Mouse (Mus musculus) liver, embryonic 14.5 days (tissue): Measurements from ENCODE around the gene Rsph1. TPM values are rescaled to one million over a fixed set of nuclear protein-coding genes. Genes with fewer than 3 reads are reported as not detected.

Source experiments
- ATAC-seq: fragments of 200-750 bp; cut with Nextera tagmentation; 2 replicates; pipeline ENCODE4 v1.8.0; 2017; ENCODE audit warnings: moderate number of reproducible peaks, mild to moderate bottlenecking, moderate library complexity; ENCODE audit not compliant: insufficient read depth
- DNase-seq, 3 experiments: peaks; one replicate each; pipeline ENCODE4 v3.0.0-alpha.2; 2012 to 2013; ENCODE audit warnings: low read depth in 3 of 3, low spot score in 3 of 3
- H3K27ac ChIP-seq: fragments of 300-500 bp; sonication (generic); 2 replicates; pipeline ENCODE4 v1.5.1; 2014; ENCODE audit warnings: moderate library complexity, mild to moderate bottlenecking, control low read depth, inconsistent platforms
- H3K27me3 ChIP-seq: fragments of 300-500 bp; sonication (generic); 2 replicates; pipeline ENCODE4 v1.6.1; 2014; ENCODE audit warnings: mild to moderate bottlenecking, low read length, moderate library complexity; ENCODE audit not compliant: control insufficient read depth, insufficient read depth
- H3K36me3 ChIP-seq: fragments of 300-500 bp; sonication (generic); replicated peaks from 2 replicates; pipeline ENCODE4 v1.6.1; 2014; ENCODE audit warnings: low read depth; ENCODE audit not compliant: control insufficient read depth, insufficient read depth
- H3K4me1 ChIP-seq, 2 experiments: fragments of 200-500 bp in 1 of 2; fragments of 300-500 bp in 1 of 2; sonication (generic) in 1 of 2; replicated peaks; 2 replicates each; pipeline ENCODE4 v1.6.1; 2012 to 2014; ENCODE audit warnings: antibody characterized with exemption in 1 of 2, inconsistent platforms in 1 of 2, low read length in 1 of 2; ENCODE audit not compliant: control insufficient read depth in 2 of 2, insufficient read depth in 2 of 2
- H3K4me2 ChIP-seq: fragments of 300-500 bp; sonication (generic); 2 replicates; pipeline ENCODE4 v1.6.1; 2014; ENCODE audit warnings: low read depth, mild to moderate bottlenecking, control low read depth, moderate library complexity
- H3K4me3 ChIP-seq, 2 experiments: fragments of 200-500 bp in 1 of 2; fragments of 300-500 bp in 1 of 2; sonication (generic) in 1 of 2; 2 replicates each; pipeline ENCODE4 v1.5.1; 2012 to 2014; ENCODE audit warnings: low read depth in 2 of 2, low read length in 2 of 2, mild to moderate bottlenecking in 2 of 2, control low read depth in 1 of 2, inconsistent platforms in 1 of 2, moderate library complexity in 1 of 2; ENCODE audit not compliant: insufficient read depth in 1 of 2
- H3K9ac ChIP-seq: fragments of 300-500 bp; sonication (generic); replicated peaks from 2 replicates; pipeline ENCODE4 v1.6.1; 2014; ENCODE audit warnings: mild to moderate bottlenecking, control low read depth, moderate library complexity
- H3K9me3 ChIP-seq: fragments of 300-500 bp; sonication (generic); 2 replicates; pipeline ENCODE4 v1.6.1; 2016; ENCODE audit warnings: low read length, mixed read lengths; ENCODE audit not compliant: control insufficient read depth
- CTCF ChIP-seq: IDR thresholded peaks from 2 replicates; pipeline ENCODE4 v1.5.1; 2016; ENCODE audit warnings: antibody characterized with exemption, low read depth, control low read depth
- EP300 ChIP-seq: IDR thresholded peaks from 2 replicates; pipeline ENCODE4 v1.6.1; 2016; ENCODE audit warnings: antibody characterized with exemption, low read depth
- WGBS: fragments of 180-500 bp; shearing (Covaris S2); extraction: QIAGEN DNeasy Blood & Tissue Kit; methylation state at CpG from one replicate; pipeline ENCODE4 v1.1.7; 2014; ENCODE audit not compliant: insufficient replicate concordance; 5-methylcytosine and 5-hydroxymethylcytosine counted together
- polyA plus RNA-seq, 2 experiments: library from polyadenylated mRNA; depleted of rRNA in 1 of 2; stranded (reverse) in 1 of 2; unstranded in 1 of 2; fragments of >200 nt; fragmentation: Nextera tagmentation in 1 of 2; extraction: Ambion mirVana in 1 of 2; gene quantifications; 2 replicates each; pipeline versions ENCODE4 v1.2.1 to v1.2.3; 2012 to 2014

Rsph1 gene
- polyA plus RNA-seq, 2 experiments: 0.04 to 0.22 TPM

GRCm38 (mm10) chr17:31282687-31283053 is 5.5 kb upstream of the Rsph1 start:
- H3K9me3 ChIP-seq: no peaks in the 10 kb centered on the region
- H3K4me1 ChIP-seq: no peaks in the 10 kb centered on the region; a peak in 1 of 4 replicates
- ATAC-seq (no peak), DNase-seq (no peak)
- no peak overlapping the region for H3K4me3 ChIP-seq
- no peak overlapping the region for H3K9ac ChIP-seq
- no peak overlapping the region for H3K4me2 ChIP-seq
- WGBS: 38% methylated on average over 7 of the region's 7 CpGs
- H3K27me3 ChIP-seq: no peaks in the 10 kb centered on the region
- no peak for TF ChIP-seq EP300
- TF ChIP-seq CTCF: no peak
- no peaks in the 10 kb centered on the region for H3K36me3 ChIP-seq
- no peak overlapping the region for H3K27ac ChIP-seq

GRCm38 (mm10) chr17:31281830-31282686 is 4.9 kb upstream of the Rsph1 start:
- H3K27ac ChIP-seq: no peak overlapping the region
- H3K36me3 ChIP-seq: no peaks in the 10 kb centered on the region
- H3K9me3 ChIP-seq: no peaks in the 10 kb centered on the region
- ATAC-seq (no peak), DNase-seq (no peak)
- H3K4me2 ChIP-seq: no peak overlapping the region
- no peak overlapping the region for H3K9ac ChIP-seq
- H3K4me1 ChIP-seq: no peaks in the 10 kb centered on the region; a peak in 1 of 4 replicates
- TF ChIP-seq CTCF (peak; percentile 24), EP300 (no peak)
- no peak overlapping the region for H3K4me3 ChIP-seq
- H3K27me3 ChIP-seq: no peaks in the 10 kb centered on the region
- WGBS: 40% methylated on average over 19 of the region's 19 CpGs

GRCm38 (mm10) chr17:31280269-31280668 is 3.1 kb upstream of the Rsph1 start:
- H3K9ac ChIP-seq: no peak overlapping the region
- no peak for ATAC-seq

GRCm38 (mm10) chr17:31279541-31279940 is 2.4 kb upstream of the Rsph1 start:
- no peak for TF ChIP-seq CTCF
- no peak for TF ChIP-seq EP300
- Histone ChIP-seq H3K27ac (no peak overlapping the region), H3K4me1 (no peaks in the 10 kb centered on the region; a peak in 1 of 4 replicates), H3K4me3 (no peak overlapping the region), H3K4me2 (no peak overlapping the region), H3K36me3 (no peaks in the 10 kb centered on the region), H3K9ac (no peak overlapping the region), H3K27me3 (no peaks in the 10 kb centered on the region), H3K9me3 (no peaks in the 10 kb centered on the region)
- no peak for ATAC-seq
- 46% methylated on average over 9 of the region's 9 CpGs for WGBS
- DNase-seq: no peak

More at GRCm38 (mm10) chr17:31280269-31280668, 3.1 kb upstream of the Rsph1 start:
- no peaks in the 10 kb centered on the region for H3K9me3 ChIP-seq
- no peak for DNase-seq
- TF ChIP-seq EP300: no peak
- no peak for TF ChIP-seq CTCF
- no peak overlapping the region for H3K4me3 ChIP-seq
- no peaks in the 10 kb centered on the region; a peak in 1 of 4 replicates for H3K4me1 ChIP-seq
- H3K4me2 ChIP-seq: no peak overlapping the region
- H3K27me3 ChIP-seq: no peaks in the 10 kb centered on the region
- H3K36me3 ChIP-seq: no peaks in the 10 kb centered on the region
- no peak overlapping the region for H3K27ac ChIP-seq
- WGBS: 11% methylated on average over 6 of the region's 6 CpGs

GRCm38 (mm10) chr17:31277931-31278330 is 748 bp upstream of the Rsph1 start:
- Histone ChIP-seq H3K36me3 (no peaks in the 10 kb centered on the region), H3K27me3 (no peaks in the 10 kb centered on the region), H3K4me2 (no peak overlapping the region), H3K4me3 (no peak overlapping the region), H3K9ac (no peak overlapping the region), H3K4me1 (no peaks in the 10 kb centered on the region; a peak in 1 of 4 replicates), H3K27ac (no peak overlapping the region), H3K9me3 (no peaks in the 10 kb centered on the region)
- ATAC-seq (no peak), DNase-seq (no peak)
- TF ChIP-seq EP300 (no peak), CTCF (no peak)
- WGBS: 52% methylated on average over 4 of the region's 4 CpGs
